Mouse (Mus musculus): ENCODE results near the gene Kbtbd6.

- TF ChIP-seq EP300 (IDR thresholded peaks at IDR 0.05): no peak
- TF ChIP-seq CTCF (IDR thresholded peaks at IDR 0.05): no peak
Measured at GRCm38 (mm10) chr14:79441441-79441840, 10.2 kb upstream of the Kbtbd6 start.
